Mouse (Mus musculus) E14TG2a.4 (cell line): ENCODE measurements around the gene Aanat.

Experiments used
- CTCF ChIP-seq: conservative IDR thresholded peaks from 2 replicates; pipeline ENCODE4 v1.5.1; 2014; ENCODE audit warnings: low read length
- NANOG ChIP-seq: IDR thresholded peaks from 2 replicates; pipeline ENCODE4 v1.6.1; 2014; ENCODE audit warnings: borderline replicate concordance, low read length, mixed read lengths

- TF ChIP-seq CTCF: no peak
- TF ChIP-seq NANOG: no peak
These were observed 38.8 kb upstream of the Aanat start for GRCm38 (mm10) chr11:116547296-116548060.
